Mouse (Mus musculus) neutrophil, adult 59 days (primary cell): ENCODE data around the gene Gria4. TPM values are rescaled to one million over a fixed set of nuclear protein-coding genes. Genes with fewer than 3 reads are reported as not detected.

Experiments
- total RNA-seq, 2 experiments: library from RNA; stranded (reverse); gene quantifications; 1 replicate in 1 of 2; 2 replicates in 1 of 2; pipeline ENCODE4 v1.2.4; 2023

The Gria4 gene
- total RNA-seq = not detected

DNA sequence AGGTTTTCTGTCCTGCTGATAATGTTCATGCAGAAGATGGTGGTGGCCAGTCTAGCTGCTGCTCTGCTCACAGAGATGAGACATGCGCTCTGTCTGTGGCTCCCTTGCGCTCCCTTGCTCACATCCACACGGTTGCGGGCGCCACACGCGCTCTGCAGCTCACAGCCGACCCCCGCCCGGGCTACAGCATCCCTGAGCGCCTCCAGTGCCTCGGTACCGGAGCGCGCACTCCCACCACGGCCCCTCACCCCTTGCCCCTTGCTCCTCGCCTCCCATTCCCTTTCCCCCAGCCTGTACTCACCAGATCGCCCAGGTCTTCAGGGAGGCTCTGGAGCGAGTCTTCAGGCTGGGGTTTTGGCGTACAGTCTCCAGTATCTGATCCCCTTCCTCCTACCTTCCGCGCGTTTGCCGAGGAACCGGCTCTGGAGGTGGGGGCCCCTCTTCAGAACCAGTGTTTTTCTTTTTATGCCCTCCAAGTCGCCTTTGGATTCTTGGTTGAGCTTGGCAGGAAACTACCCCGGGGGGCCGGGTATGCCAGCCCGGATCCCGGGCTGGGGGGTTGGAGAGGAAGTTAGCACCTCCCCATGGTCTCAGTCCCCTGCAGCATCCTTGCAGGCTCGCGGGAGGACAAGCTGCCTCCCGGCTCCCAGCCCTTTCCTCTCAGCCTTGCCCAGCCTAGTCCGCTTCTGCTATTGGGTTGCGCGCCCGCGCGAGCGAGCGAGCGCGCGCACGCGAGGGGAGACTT is at the start of gene Gria4:
Gria4 (minus strand) TSS at position 691 of the 745 bp plus-strand sequence.

DNA sequence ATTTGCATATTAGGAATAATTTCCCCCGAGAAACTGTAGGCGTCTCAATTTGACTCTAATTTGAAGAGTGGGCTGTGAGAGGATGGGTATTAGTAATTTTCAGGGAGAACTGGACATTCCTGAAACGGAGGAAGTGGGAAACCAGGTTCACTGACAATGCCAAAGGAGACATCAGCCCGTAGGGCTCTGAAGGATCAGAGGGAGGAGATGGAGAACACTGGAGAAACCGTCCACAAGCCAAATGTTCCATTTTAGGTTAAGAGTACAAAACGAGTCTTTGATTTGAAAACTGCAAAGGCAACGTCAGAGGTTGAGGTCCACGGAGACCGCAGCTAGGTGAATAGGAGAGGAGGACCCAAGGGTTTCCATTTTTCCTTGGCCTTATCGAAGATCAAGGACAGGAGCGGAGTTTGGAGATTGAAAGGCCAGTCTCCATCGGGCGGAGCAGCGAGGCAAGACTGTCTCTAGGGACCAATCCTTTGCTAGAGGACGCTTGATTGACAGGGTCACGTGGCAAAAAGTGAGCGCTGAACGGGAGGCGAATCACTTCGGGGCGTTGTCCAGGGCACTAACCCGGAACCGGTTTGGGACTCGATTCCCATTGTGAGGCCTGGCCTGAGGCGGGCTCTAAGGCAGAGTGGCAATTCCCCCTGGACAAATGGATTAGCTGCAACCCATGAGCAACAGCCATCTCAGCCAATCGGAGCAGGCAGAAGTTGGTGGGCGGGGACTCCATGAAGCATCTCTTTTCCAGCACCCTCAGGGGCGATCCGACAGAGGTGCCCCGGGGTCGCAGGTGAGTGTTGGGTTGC is 420.0 kb downstream of the Gria4 start, which contains the start of gene Msantd4:
Msantd4 (plus strand) TSS at position 735 of the 812 bp plus-strand sequence.

